ENCODE assay signal across 19 mouse cellular contexts in the genomic region with DNA sequence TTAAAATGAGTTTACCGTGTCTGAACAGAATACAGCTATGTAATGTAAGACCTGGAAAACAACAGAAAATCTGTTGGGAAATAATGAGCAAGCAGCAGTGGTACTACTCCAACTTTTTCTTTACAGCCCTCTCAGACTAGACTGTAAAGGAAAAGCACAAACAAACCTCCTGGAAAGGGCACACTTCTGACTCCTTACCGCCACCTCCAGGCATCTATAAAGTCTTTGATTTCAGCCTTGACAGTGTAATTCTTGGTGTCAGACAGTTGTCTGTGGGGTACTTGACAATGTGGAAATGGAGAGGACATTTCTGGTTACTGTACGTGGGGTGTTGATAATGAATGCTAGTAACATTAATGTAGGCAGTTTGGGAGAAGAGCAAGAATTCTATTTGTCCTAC.
A peak's percentile ranks its signal among the peaks of the same experiment; 100 is the strongest.
DNase-seq lines count a peak whose midpoint lies in the region; ATAC-seq and TF ChIP-seq lines count a peak whose summit lies in the region.
"Had no signal": no experiment of that assay in that cellular context is flagged by ENCODE, and none has a peak within 500 bp of the region (broad histone marks: within the 10 kb centered on the region; RNA-seq: fewer than 3 reads in every experiment).

No protein-coding gene starts in this region.

- H3K27me3 ChIP-seq in kidney, adult 2 months (replicated peaks; ENCODE audit: control insufficient read depth, insufficient read depth, low read length) = no peaks in the 10 kb centered on the region
- H3K27me3 ChIP-seq in kidney, embryonic 16.5 days (ENCODE audit: insufficient read depth, low read length) = no peaks in the 10 kb centered on the region
- no peaks in the 10 kb centered on the region for H3K27me3 ChIP-seq in midbrain, postnatal 0 days (ENCODE audit: insufficient read depth, low read length)
- H3K27me3 ChIP-seq in midbrain, embryonic 15.5 days (replicated peaks) = no peaks in the 10 kb centered on the region
- H3K27me3 ChIP-seq: forebrain, embryonic 13.5 days; heart, embryonic 12.5 days; hindbrain, embryonic 15.5 days had no signal

- intact Hi-C loops in left cerebral cortex, postnatal 4 days (cut with DNase I) = no loop called here

- no peak for TF ChIP-seq POLR2A in kidney, adult 2 months (IDR thresholded peaks at IDR 0.05; ENCODE audit: low read depth, low read length)
- TF ChIP-seq POLR2A in brain, embryonic 14.5 days (IDR thresholded peaks at IDR 0.05; ENCODE audit: borderline replicate concordance, extremely low read depth, insufficient read depth, insufficient read length, poor library complexity, severe bottlenecking) = no peak

- TF ChIP-seq CTCF in kidney, adult 2 months (conservative IDR thresholded peaks at IDR 0.05; ENCODE audit: insufficient read depth, insufficient read length, low read depth, low read length) = no peak
- peak; percentile 21; the same call in 1 of the 2 replicates for TF ChIP-seq CTCF in midbrain, postnatal 0 days (IDR thresholded peaks at IDR 0.05)
- peak; percentile 11; the same call in 1 of the 2 replicates for TF ChIP-seq CTCF in brain, embryonic 14.5 days (IDR thresholded peaks at IDR 0.05; ENCODE audit: borderline replicate concordance, extremely low read depth, insufficient read depth, insufficient read length)

- H3K9ac ChIP-seq in kidney, embryonic 16.5 days (replicated peaks; ENCODE audit: low read length) = no peak overlapping the region
- H3K9ac ChIP-seq in midbrain, postnatal 0 days (replicated peaks; ENCODE audit: low read length, poor library complexity, severe bottlenecking) = no peak overlapping the region
- H3K9ac ChIP-seq in midbrain, embryonic 15.5 days = no peak overlapping the region
- H3K9ac ChIP-seq: forebrain, embryonic 13.5 days; forebrain, postnatal 0 days; heart, embryonic 12.5 days; hindbrain, embryonic 15.5 days had no signal

- no peaks in the 10 kb centered on the region for H3K9me3 ChIP-seq in kidney, embryonic 16.5 days (ENCODE audit: low read length)
- no peaks in the 10 kb centered on the region for H3K9me3 ChIP-seq in midbrain, postnatal 0 days (ENCODE audit: low read length)
- no peaks in the 10 kb centered on the region for H3K9me3 ChIP-seq in midbrain, embryonic 15.5 days
- H3K9me3 ChIP-seq: embryonic facial prominence, embryonic 10.5 days; forebrain, embryonic 13.5 days; G1E; heart, embryonic 12.5 days; hindbrain, embryonic 10.5 days; hindbrain, embryonic 15.5 days had no signal

- H3K4me1 ChIP-seq in kidney, adult 2 months (ENCODE audit: control insufficient read depth, insufficient read depth, low read length) = no peaks in the 10 kb centered on the region
- H3K4me1 ChIP-seq in kidney, embryonic 16.5 days (ENCODE audit: insufficient read depth, low read length) = no peaks in the 10 kb centered on the region
- H3K4me1 ChIP-seq in midbrain, postnatal 0 days (ENCODE audit: insufficient read depth, low read length) = no peaks in the 10 kb centered on the region
- no peaks in the 10 kb centered on the region for H3K4me1 ChIP-seq in midbrain, embryonic 15.5 days
- H3K4me1 ChIP-seq: embryonic facial prominence, embryonic 10.5 days; forebrain, embryonic 13.5 days; hindbrain, embryonic 10.5 days; hindbrain, embryonic 15.5 days had no signal

- H3K4me2 ChIP-seq in kidney, embryonic 16.5 days (replicated peaks; ENCODE audit: low read depth, low read length) = no peak overlapping the region
- H3K4me2 ChIP-seq in midbrain, postnatal 0 days (ENCODE audit: low read depth, low read length, poor library complexity, severe bottlenecking) = no peak overlapping the region
- no peak overlapping the region for H3K4me2 ChIP-seq in midbrain, embryonic 15.5 days
- H3K4me2 ChIP-seq: forebrain, embryonic 13.5 days; heart, embryonic 12.5 days; hindbrain, embryonic 15.5 days had no signal

- ATAC-seq in kidney, embryonic 16.5 days (ENCODE audit: low FRiP score, low TSS enrichment) = no peak
- no peak for ATAC-seq in midbrain, postnatal 0 days (ENCODE audit: low FRiP score)
- no peak for ATAC-seq in midbrain, embryonic 15.5 days (replicated peaks)
- ATAC-seq: activated CD4-positive, CD25-positive, alpha-beta regulatory T cell, adult 4 months; forebrain, embryonic 13.5 days; forebrain, postnatal 0 days had no signal

- peak; percentile 1 for DNase-seq in kidney, adult 2 months
- no peak for DNase-seq in midbrain, postnatal 0 days (ENCODE audit: low spot score)
- DNase-seq in brain, embryonic 14.5 days (ENCODE audit: low read depth) = no peak
- DNase-seq in layer of hippocampus, postnatal 36 days = no peak
- no peak for DNase-seq in left cerebral cortex, postnatal 4 days
- DNase-seq: adrenal gland, postnatal 14 days; cerebellum, adult 18-20 months; cerebellum, adult 9-11 months; forebrain, postnatal 0 days; gastrocnemius, postnatal 14 days had no signal

- no peak overlapping the region for H3K27ac ChIP-seq in kidney, adult 2 months (ENCODE audit: insufficient read depth, low read depth, low read length)
- H3K27ac ChIP-seq in kidney, embryonic 16.5 days (ENCODE audit: low read length) = no peak overlapping the region
- no peak overlapping the region for H3K27ac ChIP-seq in midbrain, postnatal 0 days (ENCODE audit: low read depth, low read length)
- H3K27ac ChIP-seq in midbrain, embryonic 15.5 days = no peak overlapping the region
- H3K27ac ChIP-seq: embryonic facial prominence, embryonic 10.5 days; forebrain, embryonic 13.5 days; hindbrain, embryonic 10.5 days; hindbrain, embryonic 15.5 days had no signal

- WGBS in kidney, adult 2 months = 69% methylated on average over 3 of the region's 3 CpGs
- WGBS in kidney, embryonic 16.5 days = 62% methylated on average over 3 of the region's 3 CpGs
- WGBS in midbrain, postnatal 0 days = 78% methylated on average over 3 of the region's 3 CpGs
- 76% methylated on average over 3 of the region's 3 CpGs for WGBS in midbrain, embryonic 15.5 days

- H3K36me3 ChIP-seq in kidney, adult 2 months (ENCODE audit: control insufficient read depth, insufficient read depth, low read length) = no peaks in the 10 kb centered on the region
- no peaks in the 10 kb centered on the region for H3K36me3 ChIP-seq in kidney, embryonic 16.5 days (ENCODE audit: insufficient read depth, low read length)
- no peaks in the 10 kb centered on the region for H3K36me3 ChIP-seq in midbrain, postnatal 0 days (ENCODE audit: insufficient read depth, low read length)
- no peaks in the 10 kb centered on the region for H3K36me3 ChIP-seq in midbrain, embryonic 15.5 days (replicated peaks)
- H3K36me3 ChIP-seq: embryonic facial prominence, embryonic 10.5 days; G1E; heart, embryonic 12.5 days; hindbrain, embryonic 10.5 days; hindbrain, embryonic 15.5 days had no signal

- no peak overlapping the region for H3K4me3 ChIP-seq in kidney, adult 2 months (ENCODE audit: insufficient read depth, low read depth, low read length)
- H3K4me3 ChIP-seq in kidney, embryonic 16.5 days (ENCODE audit: low read length) = no peak overlapping the region
- no peak overlapping the region for H3K4me3 ChIP-seq in midbrain, postnatal 0 days (ENCODE audit: low read depth, low read length)
- no peak overlapping the region for H3K4me3 ChIP-seq in midbrain, embryonic 15.5 days
- H3K4me3 ChIP-seq: embryonic facial prominence, embryonic 10.5 days; forebrain, embryonic 13.5 days; heart, embryonic 12.5 days; hindbrain, embryonic 10.5 days; hindbrain, embryonic 15.5 days had no signal
